Mouse (Mus musculus) heart, embryonic 13.5 days (tissue): ENCODE data around the gene Prame. TPM values are rescaled to one million over a fixed set of nuclear protein-coding genes. Genes with fewer than 3 reads are reported as not detected.
A peak's percentile ranks its signal among the peaks of the same experiment; 100 is the strongest.
"Not testable (repeated sequence)": the region's sequence is repeated elsewhere in the genome, so short reads cannot be mapped to it uniquely, and the experiment has no call there.

Source experiments
- ATAC-seq: fragments of 200-750 bp; cut with Nextera tagmentation; 2 replicates; pipeline ENCODE4 v1.8.0; 2017; ENCODE audit warnings: moderate TSS enrichment; ENCODE audit not compliant: insufficient number of reproducible peaks, low FRiP score, low TSS enrichment; ENCODE audit errors: extremely low read depth
- H3K27ac ChIP-seq: fragments of 300-500 bp; sonication (generic); replicated peaks from 2 replicates; pipeline ENCODE4 v1.5.1; 2015; ENCODE audit warnings: moderate library complexity, mild to moderate bottlenecking, inconsistent platforms
- H3K27me3 ChIP-seq: fragments of 300-500 bp; sonication (generic); replicated peaks from 2 replicates; pipeline ENCODE4 v1.6.1; 2015; ENCODE audit warnings: mild to moderate bottlenecking, inconsistent platforms
- H3K36me3 ChIP-seq: fragments of 300-500 bp; sonication (generic); 2 replicates; pipeline ENCODE4 v1.6.1; 2015; ENCODE audit warnings: mild to moderate bottlenecking, inconsistent platforms
- H3K4me1 ChIP-seq: fragments of 300-500 bp; sonication (generic); 2 replicates; pipeline ENCODE4 v1.6.1; 2015; ENCODE audit warnings: inconsistent platforms
- H3K4me2 ChIP-seq: fragments of 300-500 bp; sonication (generic); 2 replicates; pipeline ENCODE4 v1.6.1; 2015; ENCODE audit warnings: inconsistent platforms, mild to moderate bottlenecking, moderate library complexity
- H3K4me3 ChIP-seq: fragments of 300-500 bp; sonication (generic); 2 replicates; pipeline ENCODE4 v1.5.1; 2015; ENCODE audit warnings: moderate library complexity, mild to moderate bottlenecking, inconsistent platforms
- H3K9ac ChIP-seq: fragments of 300-500 bp; sonication (generic); 2 replicates; pipeline ENCODE4 v1.6.1; 2015; ENCODE audit warnings: inconsistent platforms, mild to moderate bottlenecking, moderate library complexity
- H3K9me3 ChIP-seq: fragments of 300-500 bp; sonication (generic); 2 replicates; pipeline ENCODE4 v1.6.1; 2016; ENCODE audit warnings: inconsistent platforms
- WGBS: fragments of 180-500 bp; shearing (Covaris S2); methylation state at CpG from one replicate; pipeline ENCODE4 v1.1.7; 2015; ENCODE audit warnings: mixed read lengths; 5-methylcytosine and 5-hydroxymethylcytosine counted together
- polyA plus RNA-seq: library from polyadenylated mRNA; unstranded; fragments of >200 nt; fragmentation: Nextera tagmentation; extraction: Ambion mirVana; gene quantifications from 2 replicates; pipeline ENCODE4 v1.2.1, GENCODE M21; 2015

Prame gene
- polyA plus RNA-seq, result not detected in 2 replicates

DNA sequence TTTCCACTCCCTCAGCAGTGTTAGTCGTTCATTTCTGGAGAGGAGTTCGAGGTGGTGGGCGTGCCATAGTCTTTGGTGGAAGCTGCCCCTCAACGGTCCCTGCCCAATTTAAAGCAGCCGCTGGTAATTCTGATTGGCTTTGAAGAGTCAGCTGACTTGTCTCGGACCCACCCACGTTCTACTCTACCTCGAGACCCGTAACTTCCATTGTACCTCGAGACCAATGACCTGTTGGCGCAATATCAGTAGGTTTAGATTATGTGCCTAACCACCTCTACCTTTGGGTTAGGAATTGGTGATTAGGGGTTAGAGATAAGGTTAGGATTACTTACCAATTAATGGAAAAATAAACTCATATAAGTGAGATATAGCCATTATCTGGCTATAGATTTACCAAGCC is at the start of gene Prame:
TSS of gene Prame (minus strand) at position 101 of the 400 bp plus-strand sequence.
- no peak for ATAC-seq
- Histone ChIP-seq H3K36me3 (no peaks in the 10 kb centered on the region), H3K27me3 (no peaks in the 10 kb centered on the region), H3K4me3 (no peak within 1 kb of the TSS), H3K4me2 (no peak within 1 kb of the TSS), H3K4me1 (no peaks in the 10 kb centered on the region), H3K9me3 (no peaks in the 10 kb centered on the region), H3K9ac (no peak within 1 kb of the TSS), H3K27ac (no peak within 1 kb of the TSS)
- 80% methylated on average over 11 of the region's 11 CpGs for WGBS

DNA sequence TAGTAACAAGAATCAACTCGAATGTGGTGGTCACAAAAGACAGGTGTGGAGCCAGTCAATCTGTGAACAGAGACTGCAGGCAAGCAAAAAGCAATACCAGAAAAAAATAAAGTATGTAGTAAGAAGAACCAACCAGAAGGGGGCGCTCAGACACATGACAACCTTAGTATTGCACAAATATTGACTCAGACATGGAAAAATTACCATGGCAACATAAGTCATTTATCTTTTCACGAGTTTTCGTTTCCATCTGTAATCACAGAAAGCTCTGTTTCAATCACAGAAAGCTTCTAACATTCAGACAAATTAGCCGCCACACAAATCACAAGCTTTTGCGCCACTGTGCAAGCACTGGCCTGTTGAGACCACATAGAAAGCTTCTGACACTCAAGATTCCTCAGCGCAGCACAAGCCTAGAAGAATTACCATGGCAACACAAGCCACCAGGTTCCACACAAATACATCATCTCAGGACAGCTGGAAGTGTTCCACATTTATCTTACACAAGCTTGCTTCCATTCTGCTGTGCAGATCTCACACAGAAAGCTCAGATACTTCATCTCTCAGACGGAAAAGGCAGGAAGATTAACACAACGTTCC is 24.8 kb upstream of the Prame start:
- H3K9me3 ChIP-seq, result no peaks in the 10 kb centered on the region
- no peak for ATAC-seq
- H3K4me1 ChIP-seq, result no peaks in the 10 kb centered on the region
- no peak overlapping the region for H3K27ac ChIP-seq
- no peaks in the 10 kb centered on the region for H3K36me3 ChIP-seq
- WGBS, result 40% methylated on average over 9 of the region's 9 CpGs
- H3K27me3 ChIP-seq, result no peaks in the 10 kb centered on the region
- no peak overlapping the region for H3K4me2 ChIP-seq
- H3K4me3 ChIP-seq, result no peak overlapping the region
- H3K9ac ChIP-seq, result no peak overlapping the region

DNA sequence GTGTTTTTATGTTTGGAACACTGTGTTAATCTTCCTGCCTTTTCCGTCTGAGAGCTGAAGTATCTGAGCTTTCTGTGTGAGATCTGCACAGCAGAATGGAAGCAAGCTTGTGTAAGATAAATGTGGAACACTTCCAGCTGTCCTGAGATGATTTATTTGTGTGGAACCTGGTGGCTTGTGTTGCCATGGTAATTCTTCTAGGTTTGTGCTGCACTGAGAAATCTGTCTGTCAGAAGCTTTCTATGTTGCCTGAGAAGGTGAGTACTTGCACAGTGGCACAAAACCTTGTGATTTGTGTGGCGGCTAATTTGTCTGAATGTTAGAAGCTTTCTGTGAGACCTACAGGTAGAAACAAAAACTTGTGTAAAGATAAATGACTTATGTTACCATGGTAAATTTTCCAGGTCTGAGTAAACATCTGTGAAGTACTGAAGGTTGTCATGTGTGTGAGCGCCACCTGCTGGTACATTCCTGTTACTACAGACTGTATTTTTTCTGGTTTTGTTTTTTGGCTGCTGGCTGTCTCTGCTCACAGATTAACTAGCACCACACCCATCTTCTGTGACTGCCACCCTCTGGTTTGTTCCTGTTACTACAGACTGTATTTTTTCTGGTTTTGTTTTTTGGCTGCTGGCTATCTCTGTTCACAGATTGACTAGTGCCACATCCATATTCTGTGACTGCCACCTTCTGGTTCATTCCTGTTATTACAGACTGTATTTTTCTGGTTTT is 26.0 kb downstream of the Prame start:
- not testable (repeated sequence) for H3K4me3 ChIP-seq, ATAC-seq, H3K4me1 ChIP-seq, H3K27ac ChIP-seq, H3K4me2 ChIP-seq, H3K36me3 ChIP-seq, H3K27me3 ChIP-seq, H3K9ac ChIP-seq
- WGBS, result 64% methylated on average over 3 of the region's 3 CpGs
- peaks cover 14% of the 10 kb centered on the region; the same call in 1 of the 2 replicates for H3K9me3 ChIP-seq

DNA sequence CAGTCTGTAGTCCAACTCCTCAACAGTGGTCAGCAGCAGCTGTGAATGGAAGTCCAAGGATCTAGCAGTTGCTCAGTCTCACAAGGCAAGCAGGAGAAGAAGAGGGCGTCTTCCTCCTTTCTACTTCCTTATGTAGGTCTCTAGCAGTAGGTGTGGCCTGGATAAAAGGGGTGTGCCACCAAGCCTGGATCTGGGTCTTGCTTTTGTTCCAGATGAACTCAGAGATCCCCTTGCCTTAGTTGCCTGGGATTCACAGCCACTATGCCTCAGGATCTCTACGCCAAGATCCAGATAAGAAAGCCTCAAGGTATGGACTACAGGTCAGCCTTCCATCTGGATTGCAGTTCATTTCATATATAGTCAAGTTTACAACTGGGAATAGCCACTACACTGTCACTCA is 28.8 kb downstream of the Prame start, which contains the start of gene Nxf7:
TSS of gene Nxf7 (minus strand) at position 101 of the 400 bp plus-strand sequence.
- ATAC-seq, result no peak
- WGBS, result 65% methylated on average over 2 of the region's 2 CpGs

DNA sequence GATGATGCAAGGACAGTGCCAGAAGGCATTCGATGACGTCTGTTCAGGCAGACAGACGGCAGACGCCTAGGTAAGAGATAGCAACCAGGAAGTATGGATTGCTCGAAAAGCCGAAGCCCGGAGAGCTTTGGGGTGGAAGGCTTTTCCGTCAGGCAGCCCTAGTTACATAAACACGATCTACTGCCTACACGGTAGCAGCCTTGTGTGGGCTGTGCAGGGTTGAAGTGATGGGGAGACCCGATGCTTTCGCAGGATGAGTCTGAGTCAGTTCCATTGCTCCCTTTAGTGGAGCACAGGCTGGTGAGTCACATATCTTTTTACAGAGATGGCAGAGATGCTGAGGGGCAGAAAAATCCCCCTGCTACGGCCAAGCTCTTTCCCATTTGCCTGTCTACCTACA is 29.4 kb downstream of the Prame start:
- H3K4me2 ChIP-seq, result peak overlapping the region; percentile 16; the same call in 1 of the 2 replicates
- peaks cover 14% of the 10 kb centered on the region; the same call in 1 of the 2 replicates for H3K9me3 ChIP-seq
- H3K4me3 ChIP-seq, result no peak overlapping the region
- ATAC-seq, result no peak
- no peaks in the 10 kb centered on the region for H3K36me3 ChIP-seq
- no peak overlapping the region for H3K9ac ChIP-seq
- H3K4me1 ChIP-seq, result 0 out of 2 replicates have a peak, but pooled peaks cover under 1% of the 10 kb centered on the region
- H3K27me3 ChIP-seq, result no peaks in the 10 kb centered on the region
- 45% methylated on average over 13 of the region's 13 CpGs for WGBS
- H3K27ac ChIP-seq, result no peak overlapping the region

More for the DNA sequence above, 28.8 kb downstream of the Prame start, which contains the start of gene Nxf7:
- Histone ChIP-seq H3K4me3 (no peak within 1 kb of the TSS), H3K36me3 (no peaks in the 10 kb centered on the region), H3K9me3 (peaks cover 14% of the 10 kb centered on the region; the same call in 1 of the 2 replicates), H3K9ac (no peak within 1 kb of the TSS), H3K4me1 (no peaks in the 10 kb centered on the region), H3K27ac (no peak within 1 kb of the TSS), H3K4me2 (peak within 1 kb of the TSS; percentile 16; the same call in 1 of the 2 replicates), H3K27me3 (no peaks in the 10 kb centered on the region)

DNA sequence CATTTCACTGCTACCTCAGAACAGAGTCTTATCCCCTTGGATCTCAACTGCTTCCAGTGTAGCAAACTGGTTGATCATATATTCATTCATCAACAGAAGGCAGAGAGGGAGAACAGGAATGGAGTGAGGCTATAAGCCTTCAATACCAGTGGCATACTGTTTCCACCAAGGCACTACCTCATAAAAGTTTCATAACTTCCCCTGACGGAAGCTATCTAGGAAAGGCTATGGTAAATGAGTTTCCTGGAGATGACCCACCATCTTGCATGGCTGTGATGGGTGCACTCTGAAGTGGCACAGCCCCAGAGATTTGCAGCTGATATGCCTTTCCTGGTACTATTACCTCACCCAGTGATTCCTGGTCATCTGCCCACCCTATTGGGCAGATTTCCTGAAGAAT is 51.1 kb downstream of the Prame start:
- ATAC-seq, result no peak
- 79% methylated on average over 1 of the region's 1 CpGs for WGBS
- Histone ChIP-seq H3K9ac (no peak overlapping the region), H3K27me3 (no peaks in the 10 kb centered on the region), H3K36me3 (no peaks in the 10 kb centered on the region), H3K4me1 (no peaks in the 10 kb centered on the region), H3K4me3 (no peak overlapping the region), H3K4me2 (no peak overlapping the region), H3K27ac (no peak overlapping the region), H3K9me3 (no peaks in the 10 kb centered on the region)

DNA sequence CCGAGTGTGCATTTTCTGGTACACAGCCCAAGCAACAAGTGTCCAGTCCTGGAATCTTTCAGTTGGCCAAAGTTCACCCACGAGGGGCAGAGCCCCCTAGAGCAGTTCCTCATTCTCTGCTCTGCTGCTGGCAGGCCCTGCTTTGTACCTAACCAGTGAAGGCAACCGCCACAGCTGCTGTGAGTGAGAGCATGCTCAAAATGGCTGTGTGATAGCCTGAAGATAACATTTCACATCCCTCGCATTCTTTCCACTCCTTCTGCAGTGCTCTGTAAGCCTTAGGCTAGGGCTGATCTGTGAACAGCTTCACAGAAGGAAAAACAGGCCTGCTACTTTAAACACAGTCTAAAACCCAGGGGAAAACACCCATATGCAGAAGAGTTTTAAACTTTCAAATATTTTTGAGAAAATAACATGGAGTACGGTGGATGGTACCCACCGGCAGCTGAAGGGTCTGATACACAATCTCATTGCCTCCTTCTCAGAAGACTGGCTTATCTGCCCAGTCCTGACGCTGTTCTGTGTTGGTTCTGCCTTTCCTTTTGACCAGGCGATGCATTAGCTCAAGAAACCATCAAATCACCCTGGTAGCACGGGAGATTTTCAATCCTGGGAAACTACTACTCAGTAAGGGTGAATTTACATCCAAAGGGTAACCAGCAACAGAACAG is 52.4 kb downstream of the Prame start:
- not testable (repeated sequence) for H3K27me3 ChIP-seq, H3K4me1 ChIP-seq, H3K4me2 ChIP-seq, H3K36me3 ChIP-seq, H3K9me3 ChIP-seq, H3K4me3 ChIP-seq, H3K9ac ChIP-seq, ATAC-seq
- 40% methylated on average over 9 of the region's 9 CpGs for WGBS
- peak overlapping the region; percentile 76 for H3K27ac ChIP-seq

DNA sequence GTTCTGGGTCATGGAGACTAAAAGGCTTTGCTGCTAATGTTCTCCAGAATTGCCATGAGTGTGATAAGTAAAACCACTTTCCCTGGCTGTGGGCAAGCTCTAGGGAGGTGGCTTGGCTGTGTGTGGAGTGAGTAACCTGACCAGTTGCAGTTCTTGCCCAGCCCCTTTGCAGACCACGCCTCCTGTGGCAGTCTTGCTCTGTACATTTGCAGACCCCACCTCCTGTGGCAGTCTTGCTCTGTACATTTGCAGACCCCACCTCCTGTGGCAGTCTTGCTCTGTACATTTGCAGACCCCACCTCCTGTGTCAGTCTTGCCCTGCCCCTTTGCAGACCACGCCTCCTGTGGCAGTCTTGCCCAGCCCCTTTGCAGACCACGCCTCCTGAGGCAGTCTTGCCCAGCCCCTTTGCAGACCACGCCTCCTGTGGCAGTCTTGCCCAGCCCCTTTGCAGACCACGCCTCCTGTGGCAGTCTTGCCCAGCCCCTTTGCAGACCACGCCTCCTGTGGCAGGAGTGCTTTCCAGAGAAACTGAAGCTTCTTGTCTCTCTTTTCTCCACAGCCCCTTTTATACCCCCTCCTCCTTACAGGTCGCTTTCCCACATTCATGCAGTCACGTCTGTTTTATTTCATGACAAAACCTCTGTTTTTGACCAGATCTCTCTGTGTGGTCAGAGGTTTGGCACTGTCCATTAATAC is 53.1 kb downstream of the Prame start:
- H3K4me3 ChIP-seq, H3K9me3 ChIP-seq, H3K36me3 ChIP-seq, H3K4me1 ChIP-seq, H3K27me3 ChIP-seq, H3K4me2 ChIP-seq, H3K9ac ChIP-seq: not testable (repeated sequence)
- peak; percentile 19; the same call in 1 of the 2 replicates for ATAC-seq
- H3K27ac ChIP-seq, result peak overlapping the region; percentile 76
- 17% methylated on average over 8 of the region's 8 CpGs for WGBS

DNA sequence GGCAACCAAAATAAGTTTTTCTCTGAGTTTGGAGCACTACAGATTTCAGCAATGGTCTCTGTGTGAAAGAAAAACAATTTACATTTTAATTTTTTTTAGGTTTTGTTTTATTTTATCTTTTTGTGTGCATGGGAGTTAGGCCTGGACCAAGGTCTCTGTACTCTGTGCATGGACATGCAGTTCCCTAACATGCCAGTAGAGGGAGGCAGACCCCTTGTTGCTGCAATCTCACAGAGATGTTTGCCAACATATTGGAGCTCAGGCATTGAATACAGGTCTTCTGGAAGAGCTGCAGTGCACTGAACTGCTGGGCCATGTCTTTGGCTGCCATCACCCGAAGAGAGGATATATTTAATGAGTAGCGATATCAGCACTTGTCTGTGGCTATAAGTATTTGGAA is 58.0 kb downstream of the Prame start:
- not testable (repeated sequence) for H3K27me3 ChIP-seq, H3K4me3 ChIP-seq, H3K9ac ChIP-seq, ATAC-seq, H3K4me2 ChIP-seq, H3K27ac ChIP-seq, H3K4me1 ChIP-seq, H3K36me3 ChIP-seq, H3K9me3 ChIP-seq
- 20% methylated on average over 1 of the region's 2 CpGs for WGBS

DNA sequence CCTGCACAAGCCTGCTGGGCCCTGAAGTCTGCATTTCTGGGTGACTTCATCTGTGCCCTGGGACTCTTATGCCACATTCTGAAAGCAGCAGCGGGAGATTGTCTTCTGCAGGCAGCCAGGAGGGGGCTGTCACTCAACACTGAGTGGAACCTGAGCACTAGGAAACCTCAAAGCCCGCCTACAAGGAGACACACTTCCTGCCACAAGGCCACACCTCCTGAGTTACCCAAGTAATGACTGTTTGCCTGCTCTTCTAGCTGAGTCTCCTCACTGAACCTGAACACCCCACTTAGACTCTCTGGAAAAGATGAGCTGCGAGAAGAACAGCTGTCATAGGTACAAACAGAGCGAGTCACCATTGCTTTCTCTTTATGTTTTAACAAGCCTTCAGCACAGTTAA is 62.6 kb downstream of the Prame start:
- not testable (repeated sequence) for H3K4me3 ChIP-seq, H3K36me3 ChIP-seq, H3K27me3 ChIP-seq, H3K4me1 ChIP-seq, H3K4me2 ChIP-seq, ATAC-seq, H3K9me3 ChIP-seq, H3K27ac ChIP-seq, H3K9ac ChIP-seq
- WGBS, result 48% methylated on average over 4 of the region's 4 CpGs
